Mouse (Mus musculus) stomach, embryonic 16.5 days (tissue): ENCODE results near the gene Thumpd3. TPM values are rescaled to one million over a fixed set of nuclear protein-coding genes. Genes with fewer than 3 reads are reported as not detected.
A peak's percentile ranks its signal among the peaks of the same experiment; 100 is the strongest.

Source experiments
- ATAC-seq: fragments of 200-750 bp; cut with Nextera tagmentation; 2 replicates; pipeline ENCODE4 v1.8.0; 2017; ENCODE audit warnings: moderate number of reproducible peaks, moderate TSS enrichment; ENCODE audit not compliant: insufficient read depth, low FRiP score
- H3K27ac ChIP-seq: fragments of 300-500 bp; sonication (generic); 2 replicates; pipeline ENCODE4 v1.5.1; 2014; ENCODE audit warnings: low read length
- H3K27me3 ChIP-seq: fragments of 300-500 bp; sonication (generic); 2 replicates; pipeline ENCODE4 v1.6.1; 2014; ENCODE audit warnings: low read length, control low read depth, mixed read lengths; ENCODE audit not compliant: control insufficient read depth, insufficient read depth
- H3K36me3 ChIP-seq: fragments of 300-500 bp; sonication (generic); 2 replicates; pipeline ENCODE4 v1.6.1; 2014; ENCODE audit warnings: low read length; ENCODE audit not compliant: control insufficient read depth, insufficient read depth
- H3K4me1 ChIP-seq: fragments of 300-500 bp; sonication (generic); 2 replicates; pipeline ENCODE4 v1.6.1; 2014; ENCODE audit warnings: low read length, control low read depth, mixed read lengths; ENCODE audit not compliant: control insufficient read depth, insufficient read depth
- H3K4me2 ChIP-seq: fragments of 300-500 bp; sonication (generic); 2 replicates; pipeline ENCODE4 v1.6.1; 2014; ENCODE audit warnings: low read depth, low read length, mixed read lengths
- H3K4me3 ChIP-seq: fragments of 300-500 bp; sonication (generic); replicated peaks from 2 replicates; pipeline ENCODE4 v1.5.1; 2014; ENCODE audit warnings: mild to moderate bottlenecking, low read length
- H3K9ac ChIP-seq: fragments of 300-500 bp; sonication (generic); 2 replicates; pipeline ENCODE4 v1.6.1; 2014; ENCODE audit warnings: low read length
- H3K9me3 ChIP-seq: fragments of 300-500 bp; sonication (generic); replicated peaks from 2 replicates; pipeline ENCODE4 v1.6.1; 2016; ENCODE audit warnings: low read length, control low read depth; ENCODE audit not compliant: control insufficient read depth
- WGBS: fragments of 180-500 bp; shearing (Covaris S2); extraction: QIAGEN DNeasy Blood & Tissue Kit; methylation state at CpG from one replicate; pipeline ENCODE4 v1.1.7; 2014; 5-methylcytosine and 5-hydroxymethylcytosine counted together
- polyA plus RNA-seq: library from polyadenylated mRNA; unstranded; fragments of >200 nt; fragmentation: Nextera tagmentation; extraction: Ambion mirVana; gene quantifications from 2 replicates; pipeline ENCODE4 v1.2.1, GENCODE M21; 2015

Thumpd3 gene
- polyA plus RNA-seq, 1 experiment from 2014 or later, result 51.0 TPM

DNA sequence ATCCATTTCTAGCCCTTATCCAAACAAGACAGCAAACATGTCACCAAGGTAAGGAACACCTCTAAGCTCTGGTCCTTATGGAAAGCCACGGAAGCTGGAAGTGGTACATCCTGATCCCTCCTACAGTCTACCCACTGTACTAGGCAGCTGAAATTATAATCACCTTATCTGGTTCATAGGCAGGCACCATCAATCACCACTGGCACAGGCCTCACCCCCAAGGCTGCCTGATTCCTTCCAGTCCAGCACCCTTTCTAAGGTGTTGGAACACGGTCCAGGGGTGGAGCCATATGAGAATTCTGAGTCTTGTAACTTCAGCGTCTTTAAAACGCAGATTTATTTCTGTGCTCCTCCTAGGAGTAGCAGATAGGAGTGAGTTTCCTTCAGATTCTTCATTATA lies 32.5 kb upstream of the Thumpd3 start:
- no peak overlapping the region for H3K4me3 ChIP-seq
- no peak overlapping the region for H3K9ac ChIP-seq
- no peak overlapping the region; the same call in 1 of the 2 replicates for H3K27ac ChIP-seq
- 66% methylated on average over 4 of the region's 4 CpGs for WGBS
- H3K27me3 ChIP-seq, result no peaks in the 10 kb centered on the region
- peak; percentile 62; the same call in 1 of the 2 replicates for ATAC-seq
- H3K4me2 ChIP-seq, result no peak overlapping the region
- H3K9me3 ChIP-seq, result no peaks in the 10 kb centered on the region
- no peaks in the 10 kb centered on the region for H3K36me3 ChIP-seq
- peaks cover 6% of the 10 kb centered on the region; the same call in 1 of the 2 replicates for H3K4me1 ChIP-seq

DNA sequence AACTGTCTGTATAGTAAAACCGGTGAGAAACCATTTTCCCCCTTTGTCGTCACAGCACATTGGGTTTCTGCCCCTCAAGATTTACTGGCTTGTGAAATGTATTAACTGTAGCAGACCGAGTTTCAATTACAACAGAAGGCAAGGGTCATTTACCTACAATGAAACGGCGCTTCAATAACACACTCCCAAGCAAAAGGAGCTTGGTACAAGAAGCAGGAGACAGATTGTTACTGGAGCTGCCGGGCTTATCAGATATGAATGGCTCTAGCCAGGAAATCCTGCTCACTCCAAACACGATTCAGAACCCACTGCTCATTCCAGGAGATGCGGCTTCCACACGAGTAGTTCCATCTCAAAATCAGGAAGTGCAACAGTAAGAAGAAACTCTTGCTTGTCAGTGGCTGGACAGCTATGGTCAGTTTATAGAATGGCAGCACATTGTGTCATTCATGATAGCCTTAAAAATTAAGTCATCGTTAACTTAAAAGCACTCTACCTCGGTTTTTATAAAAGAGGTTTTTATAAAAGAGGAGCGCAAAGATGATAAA lies 28.5 kb upstream of the Thumpd3 start:
- Histone ChIP-seq H3K4me2 (no peak overlapping the region), H3K4me1 (peaks cover 3% of the 10 kb centered on the region; the same call in 1 of the 2 replicates), H3K27ac (no peak overlapping the region), H3K27me3 (no peaks in the 10 kb centered on the region), H3K9ac (no peak overlapping the region), H3K9me3 (no peaks in the 10 kb centered on the region), H3K36me3 (no peaks in the 10 kb centered on the region), H3K4me3 (no peak overlapping the region)
- WGBS, result 38% methylated on average over 12 of the region's 12 CpGs
- ATAC-seq, result no peak

DNA sequence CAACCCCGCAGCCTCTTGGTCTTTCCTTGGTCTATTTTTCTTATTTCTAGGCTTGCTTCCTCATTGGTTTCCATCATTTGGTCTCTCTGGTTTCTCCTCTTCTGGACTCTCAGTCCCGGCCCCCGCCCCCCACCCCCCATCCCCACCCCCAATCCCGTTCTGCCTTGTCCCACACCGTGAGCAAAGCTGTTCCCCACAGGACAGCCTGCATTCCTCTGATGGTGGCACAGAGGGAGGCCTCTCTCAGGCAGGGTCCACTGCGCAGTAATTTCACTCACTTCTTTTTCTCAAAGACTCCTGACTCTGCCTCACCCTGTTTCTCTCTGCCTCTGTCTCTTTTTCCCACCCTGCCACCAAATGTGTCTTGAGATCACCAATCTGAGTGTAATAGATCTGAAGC lies 27.9 kb upstream of the Thumpd3 start:
- Histone ChIP-seq H3K4me3 (no peak overlapping the region), H3K27me3 (no peaks in the 10 kb centered on the region), H3K9ac (no peak overlapping the region), H3K4me2 (no peak overlapping the region), H3K9me3 (no peaks in the 10 kb centered on the region), H3K27ac (no peak overlapping the region), H3K36me3 (no peaks in the 10 kb centered on the region), H3K4me1 (peaks cover 3% of the 10 kb centered on the region; the same call in 1 of the 2 replicates)
- 31% methylated on average over 6 of the region's 6 CpGs for WGBS
- ATAC-seq, result no peak

DNA sequence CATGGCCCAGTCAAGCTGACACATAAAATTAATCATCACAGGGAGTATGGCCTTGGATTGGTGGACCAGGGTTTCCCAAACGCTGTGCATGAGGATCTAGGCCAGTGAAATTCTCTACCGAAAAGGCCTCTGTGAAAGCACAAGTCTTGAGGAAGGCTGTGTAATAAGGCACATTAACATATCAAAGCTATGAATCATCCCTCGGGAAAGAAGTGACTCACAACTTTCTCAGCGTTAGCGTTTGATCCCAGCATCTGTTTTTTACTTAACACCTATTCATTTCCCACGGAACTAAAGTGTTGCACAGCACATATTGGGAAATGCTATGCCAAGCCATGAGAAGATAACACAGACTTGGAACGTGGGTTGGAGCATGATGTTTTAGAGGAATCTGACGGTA lies 21.2 kb upstream of the Thumpd3 start:
- H3K4me3 ChIP-seq, result no peak overlapping the region
- no peaks in the 10 kb centered on the region for H3K27me3 ChIP-seq
- no peak overlapping the region for H3K4me2 ChIP-seq
- H3K9me3 ChIP-seq, result no peaks in the 10 kb centered on the region
- WGBS, result 24% methylated on average over 8 of the region's 8 CpGs
- peak; percentile 86; the same call in 1 of the 2 replicates for ATAC-seq
- H3K4me1 ChIP-seq, result peaks cover 3% of the 10 kb centered on the region
- no peaks in the 10 kb centered on the region for H3K36me3 ChIP-seq
- H3K9ac ChIP-seq, result no peak overlapping the region
- H3K27ac ChIP-seq, result 0 out of 2 replicates have a peak overlapping the region, but pooled peaks have one; percentile 49

DNA sequence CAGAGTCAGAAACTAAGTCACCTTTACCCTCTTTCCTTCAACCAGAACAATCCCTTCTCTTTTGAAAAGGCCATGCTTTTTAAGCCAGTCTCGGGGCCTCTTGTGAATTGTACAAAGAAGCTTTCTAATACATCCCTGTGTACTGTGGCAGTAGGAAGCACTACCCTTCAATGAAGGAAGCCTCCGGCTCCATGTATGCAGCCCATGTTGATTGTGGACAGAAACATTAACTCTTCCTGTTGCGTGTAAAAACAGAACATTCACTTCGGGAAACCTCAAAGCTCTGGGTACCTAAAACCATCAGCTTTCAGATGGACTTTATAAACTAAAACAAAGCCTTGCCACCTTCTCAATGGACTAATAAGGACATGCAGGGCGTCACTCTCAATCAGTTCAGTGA lies 20.3 kb upstream of the Thumpd3 start:
- H3K4me1 ChIP-seq, result peaks cover 6% of the 10 kb centered on the region
- no peaks in the 10 kb centered on the region for H3K9me3 ChIP-seq
- H3K27ac ChIP-seq, result no peak overlapping the region
- H3K9ac ChIP-seq, result no peak overlapping the region
- no peaks in the 10 kb centered on the region for H3K27me3 ChIP-seq
- H3K36me3 ChIP-seq, result no peaks in the 10 kb centered on the region
- no peak overlapping the region for H3K4me2 ChIP-seq
- ATAC-seq, result no peak
- WGBS, result 74% methylated on average over 5 of the region's 5 CpGs
- no peak overlapping the region for H3K4me3 ChIP-seq

DNA sequence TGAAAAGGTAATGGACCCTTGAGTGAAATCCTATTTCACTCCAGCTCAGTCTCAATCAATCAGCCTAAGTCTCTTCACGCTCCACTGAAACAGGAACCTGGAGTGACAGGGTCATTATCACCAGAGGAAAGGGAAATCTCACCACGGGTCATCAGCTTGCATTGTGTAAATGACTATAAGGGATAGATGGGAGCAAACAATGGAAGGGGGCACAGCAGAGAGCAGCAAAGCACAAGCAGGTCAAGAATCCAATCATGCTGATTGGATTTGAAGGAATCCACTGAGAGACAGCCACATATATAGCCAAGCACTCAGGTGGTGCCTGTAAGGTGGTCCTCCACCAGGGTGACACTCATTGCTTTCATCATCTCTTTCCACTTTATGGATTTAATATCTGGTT lies 18.6 kb upstream of the Thumpd3 start:
- WGBS, result 40% methylated on average over 2 of the region's 2 CpGs
- no peak for ATAC-seq
- Histone ChIP-seq H3K4me3 (no peak overlapping the region), H3K36me3 (no peaks in the 10 kb centered on the region), H3K9ac (no peak overlapping the region), H3K27ac (no peak overlapping the region), H3K4me2 (no peak overlapping the region), H3K9me3 (no peaks in the 10 kb centered on the region), H3K4me1 (peaks cover 10% of the 10 kb centered on the region), H3K27me3 (no peaks in the 10 kb centered on the region)

DNA sequence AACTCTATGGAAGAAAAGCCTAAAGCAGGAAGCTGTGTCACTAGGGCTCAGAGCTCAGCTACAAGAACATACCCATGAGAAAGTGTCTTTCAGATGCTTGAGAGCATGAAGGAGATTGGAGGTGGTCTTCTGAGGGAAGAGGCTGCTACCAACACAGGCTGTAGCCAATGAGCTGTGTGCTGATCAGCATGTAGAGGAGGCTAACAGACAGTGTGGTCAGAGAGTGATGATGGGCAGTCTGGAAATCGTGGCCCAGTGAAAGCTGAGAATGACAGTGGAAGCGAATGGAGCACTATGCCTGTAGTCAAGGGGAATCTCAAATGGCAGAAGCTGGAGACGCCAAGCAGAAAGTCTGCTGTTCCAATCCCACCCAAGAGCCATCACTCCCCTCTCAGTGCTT lies 17.0 kb upstream of the Thumpd3 start:
- H3K9ac ChIP-seq, result no peak overlapping the region
- 63% methylated on average over 3 of the region's 3 CpGs for WGBS
- no peak overlapping the region for H3K27ac ChIP-seq
- no peak overlapping the region for H3K4me3 ChIP-seq
- H3K9me3 ChIP-seq, result no peaks in the 10 kb centered on the region
- no peaks in the 10 kb centered on the region for H3K36me3 ChIP-seq
- ATAC-seq, result no peak
- H3K4me2 ChIP-seq, result no peak overlapping the region
- H3K4me1 ChIP-seq, result peaks cover 10% of the 10 kb centered on the region
- no peaks in the 10 kb centered on the region for H3K27me3 ChIP-seq

DNA sequence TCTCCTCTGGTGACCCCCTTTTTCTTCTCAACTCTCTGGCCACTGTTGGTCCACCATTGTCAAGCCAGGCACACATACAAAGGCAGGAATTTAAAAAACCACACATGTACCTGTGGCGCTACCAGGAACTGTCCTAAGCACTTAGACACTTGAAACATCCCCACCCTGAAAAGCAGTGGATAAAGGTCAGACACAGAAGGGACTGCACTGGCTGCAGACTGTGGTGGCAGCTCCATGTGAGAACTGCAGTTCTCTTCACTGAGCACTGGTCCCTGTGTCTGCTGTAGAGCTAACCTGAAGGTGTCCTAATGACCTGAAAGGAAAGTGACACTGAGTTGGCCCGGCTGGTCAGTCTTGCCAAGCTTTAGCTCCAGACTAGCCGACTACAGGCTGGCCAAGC lies 15.5 kb upstream of the Thumpd3 start:
- H3K4me2 ChIP-seq, result no peak overlapping the region
- H3K27ac ChIP-seq, result peak overlapping the region; percentile 87
- no peaks in the 10 kb centered on the region for H3K9me3 ChIP-seq
- H3K27me3 ChIP-seq, result no peaks in the 10 kb centered on the region
- ATAC-seq, result no peak
- H3K9ac ChIP-seq, result no peak overlapping the region
- no peak overlapping the region for H3K4me3 ChIP-seq
- peaks cover 6% of the 10 kb centered on the region for H3K4me1 ChIP-seq
- WGBS, result 57% methylated on average over 3 of the region's 3 CpGs
- H3K36me3 ChIP-seq, result no peaks in the 10 kb centered on the region

DNA sequence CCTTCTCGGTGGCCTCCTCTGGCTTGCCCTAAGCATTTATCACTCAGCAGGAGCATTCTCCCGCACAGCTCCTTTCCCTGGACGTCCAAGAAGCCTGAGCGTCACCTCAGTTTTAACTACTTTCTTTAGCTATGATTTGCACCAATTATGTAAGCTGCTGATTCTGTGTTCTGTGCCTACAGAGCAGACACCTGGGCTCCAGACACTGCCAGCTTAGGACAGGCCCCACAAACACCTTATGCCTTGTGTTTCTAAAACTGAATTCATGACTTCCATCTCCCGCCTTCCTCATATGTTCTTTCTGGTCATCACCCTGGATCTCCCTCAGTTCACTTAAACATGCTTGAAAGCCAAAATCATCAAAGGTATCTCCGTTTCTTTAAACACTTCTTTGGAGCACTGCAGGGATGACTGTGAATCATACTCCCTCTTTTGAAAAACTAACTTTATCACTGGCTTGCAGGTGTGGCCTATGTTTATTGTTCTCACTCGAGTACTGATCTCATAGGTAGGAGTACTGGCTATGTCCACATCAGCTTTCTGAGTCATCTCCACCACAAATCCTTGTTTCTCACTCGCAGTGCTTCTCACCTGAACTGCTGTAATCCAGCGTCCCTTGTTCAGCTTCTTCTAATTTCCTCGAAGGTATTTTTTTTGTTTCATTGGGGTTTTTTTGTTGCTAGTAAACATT lies 14.9 kb upstream of the Thumpd3 start:
- H3K9me3 ChIP-seq, result no peaks in the 10 kb centered on the region
- H3K27me3 ChIP-seq, result no peaks in the 10 kb centered on the region
- H3K27ac ChIP-seq, result peak overlapping the region; percentile 87
- peak; percentile 80 for ATAC-seq
- no peak overlapping the region for H3K4me2 ChIP-seq
- 57% methylated on average over 10 of the region's 10 CpGs for WGBS
- H3K36me3 ChIP-seq, result no peaks in the 10 kb centered on the region
- peaks cover 6% of the 10 kb centered on the region for H3K4me1 ChIP-seq
- H3K4me3 ChIP-seq, result no peak overlapping the region
- H3K9ac ChIP-seq, result no peak overlapping the region
